Comparison of ENCODE assay signal across 8 mouse cellular contexts in genomic region chr11:6261434-6262082, GRCm38 (mm10). TPM values are rescaled to one million over a fixed set of nuclear protein-coding genes. Genes with fewer than 3 reads are reported as not detected.
A peak's percentile ranks its signal among the peaks of the same experiment; 100 is the strongest.
DNase-seq lines count a peak whose midpoint lies in the region; ATAC-seq and TF ChIP-seq lines count a peak whose summit lies in the region.

No protein-coding gene starts in this region.

- peaks cover 9 to 26% of the 10 kb centered on the region in 2 experiments for H3K36me3 ChIP-seq in MEL (ENCODE audit: control insufficient read depth in 1 of 2, insufficient read depth in 2 of 2, low read length in 2 of 2)
- peaks cover 83% of the 10 kb centered on the region for H3K36me3 ChIP-seq in forebrain, postnatal 0 days (ENCODE audit: insufficient read depth)
- H3K36me3 ChIP-seq in neural tube, embryonic 14.5 days (ENCODE audit: control insufficient read depth, insufficient read depth, low read length) = peaks cover 78% of the 10 kb centered on the region

- peaks cover 0 to 7% of the 10 kb centered on the region in 2 experiments; a peak in 3 of 4 replicates for H3K4me1 ChIP-seq in MEL (ENCODE audit: control insufficient read depth in 1 of 2, insufficient read depth in 2 of 2, low read length in 2 of 2)
- peaks cover 2% of the 10 kb centered on the region; the same call in 1 of the 2 replicates for H3K4me1 ChIP-seq in cerebellum, adult 2 months (ENCODE audit: control insufficient read depth, insufficient read depth, low read length)
- peaks cover 5% of the 10 kb centered on the region for H3K4me1 ChIP-seq in forebrain, postnatal 0 days (ENCODE audit: insufficient read depth)
- H3K4me1 ChIP-seq in neural tube, embryonic 14.5 days (ENCODE audit: control insufficient read depth, insufficient read depth, low read length) = peaks cover 3% of the 10 kb centered on the region

- H3K4me2 ChIP-seq in forebrain, postnatal 0 days (ENCODE audit: low read depth) = no peak overlapping the region
- H3K4me2 ChIP-seq in neural tube, embryonic 14.5 days (ENCODE audit: low read depth, low read length) = no peak overlapping the region

- no peak for TF ChIP-seq EP300 in MEL (IDR thresholded peaks at IDR 0.05; ENCODE audit: low read depth in 1 of 2, low read length in 2 of 2)

- H3K79me2 ChIP-seq in MEL (ENCODE audit: control insufficient read depth, insufficient read depth, low read length, poor library complexity) = peaks cover 12% of the 10 kb centered on the region

- no peak overlapping the region for H3K9ac ChIP-seq in MEL (ENCODE audit: control insufficient read depth, low read depth, low read length, poor library complexity, severe bottlenecking)
- no peak overlapping the region for H3K9ac ChIP-seq in forebrain, postnatal 0 days
- H3K9ac ChIP-seq in neural tube, embryonic 14.5 days (replicated peaks; ENCODE audit: low read depth, low read length) = no peak overlapping the region

- TF ChIP-seq CTCF in MEL (IDR thresholded peaks at IDR 0.05 in 2 of 3, conservative IDR thresholded peaks at IDR 0.05 in 1 of 3; ENCODE audit: control insufficient read depth in 1 of 3, insufficient read depth in 1 of 3, low read depth in 2 of 3, low read length in 3 of 3, poor library complexity in 1 of 3, severe bottlenecking in 1 of 3) = peak; percentile 92 to 100 (median 95)
- peak; percentile 94 for TF ChIP-seq CTCF in cerebellum, adult 2 months (IDR thresholded peaks at IDR 0.05; ENCODE audit: borderline replicate concordance, insufficient read depth, low read depth, low read length)
- peak; percentile 98 for TF ChIP-seq CTCF in forebrain, postnatal 0 days (IDR thresholded peaks at IDR 0.05; ENCODE audit: low read depth)

- no peaks in the 10 kb centered on the region for H3K27me3 ChIP-seq in MEL (ENCODE audit: control insufficient read depth in 1 of 2, insufficient read depth in 2 of 2, low read length in 2 of 2)
- no peaks in the 10 kb centered on the region for H3K27me3 ChIP-seq in cerebellum, adult 2 months (ENCODE audit: control insufficient read depth, insufficient read depth, low read length)
- no peaks in the 10 kb centered on the region for H3K27me3 ChIP-seq in forebrain, postnatal 0 days (ENCODE audit: insufficient read depth, low read length)
- H3K27me3 ChIP-seq in neural tube, embryonic 14.5 days (ENCODE audit: control insufficient read depth, insufficient read depth, low read length) = no peaks in the 10 kb centered on the region

- peak in 1 of 2 experiments; percentile 45; a peak in 2 of 4 replicates for TF ChIP-seq POLR2A in MEL (IDR thresholded peaks at IDR 0.05; ENCODE audit: control insufficient read depth in 1 of 2, insufficient read depth in 1 of 2, low read depth in 1 of 2, low read length in 2 of 2, poor library complexity in 1 of 2)
- no peak for TF ChIP-seq POLR2A in cerebellum, adult 2 months (IDR thresholded peaks at IDR 0.05; ENCODE audit: borderline replicate concordance, insufficient read depth, low read length)

- WGBS in cerebellum, adult 2 months = 75% methylated on average over 10 of the region's 10 CpGs
- WGBS in forebrain, postnatal 0 days = 78% methylated on average over 10 of the region's 10 CpGs
- WGBS in neural tube, embryonic 14.5 days = 81% methylated on average over 10 of the region's 10 CpGs

- no peak overlapping the region for H3K27ac ChIP-seq in MEL (ENCODE audit: control insufficient read depth, low read depth, low read length)
- H3K27ac ChIP-seq in cerebellum, adult 2 months (ENCODE audit: insufficient read depth, low read length) = no peak overlapping the region
- H3K27ac ChIP-seq in forebrain, postnatal 0 days (ENCODE audit: low read depth, low read length) = no peak overlapping the region
- no peak overlapping the region for H3K27ac ChIP-seq in neural tube, embryonic 14.5 days (ENCODE audit: low read depth, low read length)

- TF ChIP-seq RAD21 in MEL (IDR thresholded peaks at IDR 0.05; ENCODE audit: low read depth, low read length) = peak; percentile 57

- H3K4me3 ChIP-seq in MEL (ENCODE audit: control insufficient read depth in 1 of 2, insufficient read depth in 1 of 2, low read depth in 2 of 2, low read length in 2 of 2) = no peak overlapping the region
- H3K4me3 ChIP-seq in cerebellum, adult 2 months (replicated peaks; ENCODE audit: insufficient read depth, low read depth, low read length) = no peak overlapping the region
- H3K4me3 ChIP-seq in forebrain, postnatal 0 days (ENCODE audit: low read depth, low read length) = no peak overlapping the region
- no peak overlapping the region for H3K4me3 ChIP-seq in neural tube, embryonic 14.5 days (ENCODE audit: low read depth, low read length)

- ATAC-seq in forebrain, postnatal 0 days = peak; percentile 73
- ATAC-seq in neural tube, embryonic 14.5 days (ENCODE audit: low read depth) = peak; percentile 50; the same call in 1 of the 2 replicates

- no peaks in the 10 kb centered on the region for H3K9me3 ChIP-seq in MEL (replicated peaks; ENCODE audit: insufficient read depth, low read length)
- H3K9me3 ChIP-seq in forebrain, postnatal 0 days (ENCODE audit: low read length) = no peaks in the 10 kb centered on the region
- H3K9me3 ChIP-seq in neural tube, embryonic 14.5 days (ENCODE audit: control insufficient read depth, low read length) = no peaks in the 10 kb centered on the region

- peak; percentile 73 for DNase-seq in A20 (ENCODE audit: low read depth, low spot score)
- peak; percentile 90 for DNase-seq in MEL (ENCODE audit: low read depth, low spot score)
- DNase-seq in cerebellum, adult 2 months = peak; percentile 64 to 78
- peak; percentile 89 for DNase-seq in forebrain, postnatal 0 days
- peak; percentile 75 for DNase-seq in kidney, postnatal 14 days
- peak; percentile 40 to 58 for DNase-seq in lung, adult 18-20 months
- DNase-seq in thymus, postnatal 0 days (ENCODE audit: low spot score) = peak; percentile 76

TF ChIP-seq in MEL, 35 proteins besides CTCF, POLR2A, EP300 and RAD21 (continues in another document):
- no peak for TF ChIP-seq MEF2A (IDR thresholded peaks at IDR 0.05; ENCODE audit: extremely low read depth, insufficient replicate concordance, low read depth, low read length, poor library complexity, severe bottlenecking)
- TF ChIP-seq SIN3A (IDR thresholded peaks at IDR 0.05; ENCODE audit: low read length) = 0 out of 2 replicates have a peak, but pooled peaks have one; percentile 27
- no peak for TF ChIP-seq KAT2A (conservative IDR thresholded peaks at IDR 0.05; ENCODE audit: low read depth, low read length)
- TF ChIP-seq RCOR1 (IDR thresholded peaks at IDR 0.05; ENCODE audit: low read depth, low read length) = no peak
- peak; percentile 61; the same call in 1 of the 2 replicates for TF ChIP-seq MYC (IDR thresholded peaks at IDR 0.05; ENCODE audit: low read depth, low read length)
- TF ChIP-seq MAX (IDR thresholded peaks at IDR 0.05; ENCODE audit: low read length) = no peak
- TF ChIP-seq MYB (IDR thresholded peaks at IDR 0.05; ENCODE audit: low read depth, low read length) = no peak
- TF ChIP-seq ZKSCAN1 (IDR thresholded peaks at IDR 0.05; ENCODE audit: low read depth, low read length) = no peak
- TF ChIP-seq ELF1 (IDR thresholded peaks at IDR 0.05; ENCODE audit: low read depth, low read length) = 0 out of 2 replicates have a peak, but pooled peaks have one; percentile 2
- 0 out of 2 replicates have a peak, but pooled peaks have one; percentile 37 for TF ChIP-seq MXI1 (IDR thresholded peaks at IDR 0.05; ENCODE audit: low read depth, low read length)

RNA-seq across cellular contexts. Expression of gene Ddx56, which starts 6.0 kb away (rescaled TPM):
- total RNA-seq in MEL (2012; rRNA removed) = 178 and 201 TPM in 2 replicates
- 100 to 1,000 TPM in 1 of 2 experiments, not detected in 1; 138 TPM for polyA plus RNA-seq in MEL (2012; ENCODE audit: insufficient read depth in 1 of 2, insufficient read length in 2 of 2, low read depth in 1 of 2, low replicate concordance in 2 of 2, missing spikeins in 1 of 2)
- 48.5 and 49.4 TPM in 2 replicates for polyA plus RNA-seq in cerebellum, adult 2 months (2012; rRNA removed)
- total RNA-seq in forebrain, postnatal 0 days (2014; rRNA removed) = 70.4 and 76.9 TPM in 2 replicates
- polyA plus RNA-seq in forebrain, postnatal 0 days (2015; fragmentation: Nextera tagmentation; extraction: Ambion mirVana) = 65.7 and 71.3 TPM in 2 replicates
- polyA plus RNA-seq in neural tube, embryonic 14.5 days (2014; fragmentation: Nextera tagmentation; extraction: Ambion mirVana) = 75.2 and 78.3 TPM in 2 replicates
- 81.6 and 83.9 TPM in 2 replicates for polyA plus RNA-seq in thymus, postnatal 0 days (2015; fragmentation: Nextera tagmentation; extraction: Ambion mirVana)

RNA-seq across cellular contexts. Expression of gene Tmed4, which starts 13.1 kb away (rescaled TPM):
- total RNA-seq in MEL (2012; rRNA removed) = 47.8 and 60.9 TPM in 2 replicates
- polyA plus RNA-seq in MEL (2012; ENCODE audit: insufficient read depth in 1 of 2, insufficient read length in 2 of 2, low read depth in 1 of 2, low replicate concordance in 2 of 2, missing spikeins in 1 of 2) = 10 to 100 TPM in 1 of 2 experiments, not detected in 1; 66.5 TPM
- 185 and 188 TPM in 2 replicates for polyA plus RNA-seq in cerebellum, adult 2 months (2012; rRNA removed)
- 67.9 and 70.4 TPM in 2 replicates for total RNA-seq in forebrain, postnatal 0 days (2014; rRNA removed)
- polyA plus RNA-seq in forebrain, postnatal 0 days (2015; fragmentation: Nextera tagmentation; extraction: Ambion mirVana) = 95.0 and 95.5 TPM in 2 replicates
- 130 and 133 TPM in 2 replicates for polyA plus RNA-seq in neural tube, embryonic 14.5 days (2014; fragmentation: Nextera tagmentation; extraction: Ambion mirVana)
- 75.7 and 79.0 TPM in 2 replicates for polyA plus RNA-seq in thymus, postnatal 0 days (2015; fragmentation: Nextera tagmentation; extraction: Ambion mirVana)

RNA-seq across cellular contexts. Expression of gene Ogdh, which starts 29.9 kb away (rescaled TPM):
- 91.8 and 93.7 TPM in 2 replicates for total RNA-seq in MEL (2012; rRNA removed)
- 100 to 1,000 TPM in 1 of 2 experiments, 10 to 100 TPM in 1; 94.9 to 118 TPM for polyA plus RNA-seq in MEL (2012; ENCODE audit: insufficient read depth in 1 of 2, insufficient read length in 2 of 2, low read depth in 1 of 2, low replicate concordance in 2 of 2, missing spikeins in 1 of 2)
- polyA plus RNA-seq in cerebellum, adult 2 months (2012; rRNA removed) = 232 and 235 TPM in 2 replicates
- total RNA-seq in forebrain, postnatal 0 days (2014; rRNA removed) = 75.8 and 97.4 TPM in 2 replicates
- polyA plus RNA-seq in forebrain, postnatal 0 days (2015; fragmentation: Nextera tagmentation; extraction: Ambion mirVana) = 107 and 124 TPM in 2 replicates
- polyA plus RNA-seq in neural tube, embryonic 14.5 days (2014; fragmentation: Nextera tagmentation; extraction: Ambion mirVana) = 115 and 131 TPM in 2 replicates
- polyA plus RNA-seq in thymus, postnatal 0 days (2015; fragmentation: Nextera tagmentation; extraction: Ambion mirVana) = 82.0 and 83.5 TPM in 2 replicates

RNA-seq across cellular contexts. Expression of gene Npc1l1, which starts 31.6 kb away (rescaled TPM):
- not detected in 2 replicates for total RNA-seq in MEL (2012; rRNA removed)
- under 1 TPM in 1 of 2 experiments, not detected in 1; 0.10 TPM for polyA plus RNA-seq in MEL (2012; ENCODE audit: insufficient read depth in 1 of 2, insufficient read length in 2 of 2, low read depth in 1 of 2, low replicate concordance in 2 of 2, missing spikeins in 1 of 2)
- 1.2 and 1.3 TPM in 2 replicates for polyA plus RNA-seq in cerebellum, adult 2 months (2012; rRNA removed)
- not detected in 2 replicates for total RNA-seq in forebrain, postnatal 0 days (2014; rRNA removed)
- polyA plus RNA-seq in forebrain, postnatal 0 days (2015; fragmentation: Nextera tagmentation; extraction: Ambion mirVana) = not detected in 2 replicates
- polyA plus RNA-seq in neural tube, embryonic 14.5 days (2014; fragmentation: Nextera tagmentation; extraction: Ambion mirVana) = 0.05 and 0.26 TPM in 2 replicates
- polyA plus RNA-seq in thymus, postnatal 0 days (2015; fragmentation: Nextera tagmentation; extraction: Ambion mirVana) = 0.04 TPM in 2 replicates
